Mouse (Mus musculus): ENCODE measurements around the gene Kcns3. TPM values are rescaled to one million over a fixed set of nuclear protein-coding genes. Genes with fewer than 3 reads are reported as not detected.
A peak's percentile ranks its signal among the peaks of the same experiment; 100 is the strongest.

Gene Kcns3
- not detected in 2 replicates for polyA plus RNA-seq (2011; ENCODE audit: insufficient read depth, insufficient read length, low replicate concordance, missing spikeins)

GRCm38 (mm10) chr12:11151015-11151414 is at the start of gene Kcns3:
Kcns3 (minus strand) TSS chr12:11151056.
- H3K4me3 ChIP-seq (replicated peaks; ENCODE audit: control insufficient read depth, low read depth, low read length) = no peak within 1 kb of the TSS
- WGBS = 15% methylated on average over 15 of the region's 15 CpGs
- TF ChIP-seq CTCF (IDR thresholded peaks at IDR 0.05; ENCODE audit: control insufficient read depth, insufficient read depth, low read length) (no peak), POLR2A (IDR thresholded peaks at IDR 0.05; ENCODE audit: borderline replicate concordance, control insufficient read depth, low read depth, low read length) (no peak)
- no peaks in the 10 kb centered on the region for H3K4me1 ChIP-seq (ENCODE audit: control insufficient read depth, insufficient read depth, low read length)
- no peak within 1 kb of the TSS for H3K27ac ChIP-seq (ENCODE audit: control insufficient read depth, insufficient read depth, low read depth, low read length, poor library complexity)

GRCm38 (mm10) chr12:11198551-11198950 is 47.7 kb upstream of the Kcns3 start:
- 81% methylated on average over 2 of the region's 2 CpGs for WGBS
- TF ChIP-seq CTCF (IDR thresholded peaks at IDR 0.05; ENCODE audit: control insufficient read depth, insufficient read depth, low read length) (no peak), POLR2A (IDR thresholded peaks at IDR 0.05; ENCODE audit: borderline replicate concordance, control insufficient read depth, low read depth, low read length) (no peak)
- Histone ChIP-seq H3K4me1 (ENCODE audit: control insufficient read depth, insufficient read depth, low read length) (no peaks in the 10 kb centered on the region; the same call in 1 of the 2 replicates), H3K4me3 (replicated peaks; ENCODE audit: control insufficient read depth, low read depth, low read length) (no peak overlapping the region), H3K27ac (ENCODE audit: control insufficient read depth, insufficient read depth, low read depth, low read length, poor library complexity) (no peak overlapping the region)

- TF ChIP-seq CTCF (IDR thresholded peaks at IDR 0.05; ENCODE audit: control insufficient read depth, insufficient read depth, low read length) (no peak), POLR2A (IDR thresholded peaks at IDR 0.05; ENCODE audit: borderline replicate concordance, control insufficient read depth, low read depth, low read length) (no peak)
- Histone ChIP-seq H3K4me1 (ENCODE audit: control insufficient read depth, insufficient read depth, low read length) (no peaks in the 10 kb centered on the region; the same call in 1 of the 2 replicates), H3K27ac (ENCODE audit: control insufficient read depth, insufficient read depth, low read depth, low read length, poor library complexity) (no peak overlapping the region), H3K4me3 (replicated peaks; ENCODE audit: control insufficient read depth, low read depth, low read length) (no peak overlapping the region)
- WGBS = 54% methylated on average over 4 of the region's 4 CpGs
These were observed 47.2 kb upstream of the Kcns3 start for GRCm38 (mm10) chr12:11198026-11198425.

GRCm38 (mm10) chr12:11196830-11197229 is 46.0 kb upstream of the Kcns3 start:
- Histone ChIP-seq H3K4me3 (replicated peaks; ENCODE audit: control insufficient read depth, low read depth, low read length) (no peak overlapping the region), H3K27ac (ENCODE audit: control insufficient read depth, insufficient read depth, low read depth, low read length, poor library complexity) (no peak overlapping the region), H3K4me1 (ENCODE audit: control insufficient read depth, insufficient read depth, low read length) (no peaks in the 10 kb centered on the region; the same call in 1 of the 2 replicates)
- TF ChIP-seq POLR2A (IDR thresholded peaks at IDR 0.05; ENCODE audit: borderline replicate concordance, control insufficient read depth, low read depth, low read length) (no peak), CTCF (IDR thresholded peaks at IDR 0.05; ENCODE audit: control insufficient read depth, insufficient read depth, low read length) (no peak)
- 55% methylated on average over 5 of the region's 5 CpGs for whole genome bisulfite sequencing

- WGBS = 6% methylated on average over 18 of the region's 19 CpGs
- Histone ChIP-seq H3K27ac (ENCODE audit: control insufficient read depth, insufficient read depth, low read depth, low read length, poor library complexity) (no peak overlapping the region), H3K4me1 (ENCODE audit: control insufficient read depth, insufficient read depth, low read length) (no peaks in the 10 kb centered on the region; the same call in 1 of the 2 replicates), H3K4me3 (replicated peaks; ENCODE audit: control insufficient read depth, low read depth, low read length) (no peak overlapping the region)
- TF ChIP-seq CTCF (IDR thresholded peaks at IDR 0.05; ENCODE audit: control insufficient read depth, insufficient read depth, low read length) = peak; percentile 84
- TF ChIP-seq POLR2A (IDR thresholded peaks at IDR 0.05; ENCODE audit: borderline replicate concordance, control insufficient read depth, low read depth, low read length) = no peak
These were observed 45.3 kb upstream of the Kcns3 start for GRCm38 (mm10) chr12:11196142-11196597.

- H3K4me3 ChIP-seq (replicated peaks; ENCODE audit: control insufficient read depth, low read depth, low read length) = no peak overlapping the region
- no peak overlapping the region for H3K27ac ChIP-seq (ENCODE audit: control insufficient read depth, insufficient read depth, low read depth, low read length, poor library complexity)
- TF ChIP-seq POLR2A (IDR thresholded peaks at IDR 0.05; ENCODE audit: borderline replicate concordance, control insufficient read depth, low read depth, low read length) = no peak
- no peak for TF ChIP-seq CTCF (IDR thresholded peaks at IDR 0.05; ENCODE audit: control insufficient read depth, insufficient read depth, low read length)
- 90% methylated on average over 1 of the region's 1 CpGs for WGBS
- no peaks in the 10 kb centered on the region; the same call in 1 of the 2 replicates for H3K4me1 ChIP-seq (ENCODE audit: control insufficient read depth, insufficient read depth, low read length)
These were observed 44.2 kb upstream of the Kcns3 start for GRCm38 (mm10) chr12:11195031-11195430.

GRCm38 (mm10) chr12:11178486-11179154 is 27.8 kb upstream of the Kcns3 start:
- WGBS = 13% methylated on average over 11 of the region's 11 CpGs
- H3K4me3 ChIP-seq (replicated peaks; ENCODE audit: control insufficient read depth, low read depth, low read length) = no peak overlapping the region

GRCm38 (mm10) chr12:11177408-11178394 is 26.8 kb upstream of the Kcns3 start:
- TF ChIP-seq POLR2A (IDR thresholded peaks at IDR 0.05; ENCODE audit: borderline replicate concordance, control insufficient read depth, low read depth, low read length) (no peak), CTCF (IDR thresholded peaks at IDR 0.05; ENCODE audit: control insufficient read depth, insufficient read depth, low read length) (no peak)
- WGBS = 9% methylated on average over 5 of the region's 5 CpGs
- Histone ChIP-seq H3K4me3 (replicated peaks; ENCODE audit: control insufficient read depth, low read depth, low read length) (no peak overlapping the region), H3K27ac (ENCODE audit: control insufficient read depth, insufficient read depth, low read depth, low read length, poor library complexity) (no peak overlapping the region), H3K4me1 (ENCODE audit: control insufficient read depth, insufficient read depth, low read length) (no peaks in the 10 kb centered on the region; the same call in 1 of the 2 replicates)

More at GRCm38 (mm10) chr12:11178486-11179154, 27.8 kb upstream of the Kcns3 start:
- H3K27ac ChIP-seq (ENCODE audit: control insufficient read depth, insufficient read depth, low read depth, low read length, poor library complexity) = no peak overlapping the region
- TF ChIP-seq POLR2A (IDR thresholded peaks at IDR 0.05; ENCODE audit: borderline replicate concordance, control insufficient read depth, low read depth, low read length) (no peak), CTCF (IDR thresholded peaks at IDR 0.05; ENCODE audit: control insufficient read depth, insufficient read depth, low read length) (peak; percentile 79)
- H3K4me1 ChIP-seq (ENCODE audit: control insufficient read depth, insufficient read depth, low read length) = no peaks in the 10 kb centered on the region; the same call in 1 of the 2 replicates

Measured in bone marrow, adult 2 months (tissue).